Mouse (Mus musculus) spleen, adult 2 months (tissue): ENCODE results near the gene Igf2bp2.

Experiments used
- CTCF ChIP-seq: fragments of 200-500 bp; IDR thresholded peaks from 2 replicates; pipeline ENCODE4 v1.5.1; 2011; ENCODE audit warnings: mild to moderate bottlenecking, inconsistent platforms; ENCODE audit not compliant: insufficient read depth, insufficient read length, insufficient replicate concordance; ENCODE audit errors: extremely low read depth
- POLR2A ChIP-seq: fragments of 200-500 bp; IDR thresholded peaks from 2 replicates; pipeline ENCODE4 v1.6.1; 2011; ENCODE audit warnings: low read depth, low read length, inconsistent platforms

GRCm38 (mm10) chr16:22146071-22146470 is 17.0 kb downstream of the Igf2bp2 start:
- TF ChIP-seq CTCF (no peak), POLR2A (no peak)
